Mouse (Mus musculus): ENCODE results near the gene Rprd2.
"Not testable (repeated sequence)": the region's sequence is repeated elsewhere in the genome, so short reads cannot be mapped to it uniquely, and the experiment has no call there.

Gene Rprd2

DNA sequence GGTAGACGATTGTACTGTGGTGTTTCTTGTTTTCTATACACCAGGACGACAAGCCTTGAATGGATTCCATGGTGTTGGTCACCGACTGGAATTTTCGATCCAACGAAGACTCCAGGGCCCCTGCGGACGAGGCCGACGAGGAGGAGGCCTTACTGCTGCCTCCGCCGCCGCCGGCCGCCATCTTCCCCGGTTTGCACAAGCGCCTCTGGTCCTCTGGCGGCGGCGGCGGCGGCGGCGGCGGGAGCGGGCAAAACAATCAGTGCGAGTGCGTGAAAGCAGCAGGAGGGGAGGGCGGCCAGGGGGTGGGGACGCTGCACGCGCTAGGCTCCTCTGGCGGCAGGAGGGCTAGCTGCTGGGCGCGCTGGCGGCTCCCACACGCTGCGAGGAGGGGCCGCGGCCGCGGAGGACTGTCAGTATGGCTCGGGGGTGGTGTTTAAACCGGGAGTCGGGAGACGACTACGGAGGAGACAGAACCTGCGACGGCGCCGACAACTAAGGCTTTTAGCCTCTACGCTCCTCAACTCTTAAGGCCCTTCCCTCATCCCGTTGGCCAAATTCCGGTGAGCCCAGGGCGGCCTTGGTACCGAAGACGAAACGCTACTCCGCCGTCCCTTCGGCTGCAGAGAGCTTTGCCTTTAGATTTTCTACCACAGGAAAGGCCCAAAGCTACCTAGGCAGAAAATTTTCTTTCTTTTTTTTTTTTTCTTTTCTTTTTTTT, at the start of gene Rprd2:
Rprd2 (minus strand) TSS at position 293 of the 718 bp plus-strand sequence.
- in situ Hi-C loops (cut with MseI, MboI) = no loop called here

DNA sequence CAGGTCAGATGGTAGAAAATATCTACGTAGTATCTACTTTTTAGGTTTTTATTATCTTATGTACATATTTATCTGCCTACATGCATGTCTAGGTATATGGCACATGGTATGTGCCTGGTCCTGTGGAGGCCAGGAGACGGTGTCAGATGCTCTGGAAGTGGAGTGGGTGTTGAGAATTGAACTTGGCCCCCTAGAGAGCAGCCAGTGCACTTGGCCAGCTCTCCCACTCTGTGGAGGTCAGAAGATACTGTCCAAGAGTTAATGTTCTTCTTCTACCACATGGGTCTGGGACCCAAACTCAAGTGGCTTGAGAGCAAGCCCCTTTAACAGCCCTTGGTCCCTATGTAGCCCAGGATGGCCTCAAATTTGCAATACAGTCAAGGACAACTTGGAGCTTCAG, 48.7 kb upstream of the Rprd2 start:
- in situ Hi-C loops (cut with MseI, MboI) = no loop called here

DNA sequence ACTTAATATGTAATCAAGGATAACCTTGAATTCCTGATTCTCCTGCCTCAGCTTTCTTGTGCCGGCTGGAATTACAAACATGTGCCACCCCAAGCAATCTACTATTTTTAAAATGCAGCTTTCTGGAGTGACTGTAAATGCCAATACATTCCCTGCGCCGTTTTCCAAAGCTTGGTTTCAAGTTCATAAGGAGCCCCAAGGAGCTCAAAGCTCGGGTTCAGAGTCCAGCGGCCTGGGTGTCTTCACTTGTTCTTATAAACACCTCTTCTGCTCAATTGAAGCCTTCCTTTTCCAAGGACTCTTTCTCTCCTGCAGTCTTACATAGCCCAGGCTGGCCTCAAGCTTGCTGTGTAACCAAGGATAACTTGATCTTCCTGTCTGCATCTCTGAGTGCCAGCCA, 47.4 kb upstream of the Rprd2 start:
- in situ Hi-C loops (cut with MseI, MboI) = no loop called here

DNA sequence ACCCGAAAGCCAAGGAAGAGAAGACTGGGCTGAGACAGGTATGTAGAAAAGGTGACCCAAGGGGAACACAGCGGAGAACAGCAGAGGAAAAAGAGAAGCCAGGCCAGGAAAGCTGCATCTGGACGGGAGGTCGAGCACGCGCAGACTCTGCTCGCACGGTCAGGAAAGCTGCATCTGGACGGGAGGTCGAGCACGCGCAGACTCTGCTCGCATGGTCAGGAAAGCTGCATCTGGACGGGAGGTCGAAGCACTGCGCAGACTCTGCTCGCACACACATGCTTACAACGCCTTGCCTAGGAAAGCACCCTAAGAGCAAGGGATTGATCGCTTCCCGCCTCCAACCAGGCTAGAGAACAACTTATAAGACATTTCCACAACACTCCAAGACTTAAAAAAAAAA, 46.9 kb upstream of the Rprd2 start:
- in situ Hi-C loops (cut with MseI, MboI) = no loop called here

DNA sequence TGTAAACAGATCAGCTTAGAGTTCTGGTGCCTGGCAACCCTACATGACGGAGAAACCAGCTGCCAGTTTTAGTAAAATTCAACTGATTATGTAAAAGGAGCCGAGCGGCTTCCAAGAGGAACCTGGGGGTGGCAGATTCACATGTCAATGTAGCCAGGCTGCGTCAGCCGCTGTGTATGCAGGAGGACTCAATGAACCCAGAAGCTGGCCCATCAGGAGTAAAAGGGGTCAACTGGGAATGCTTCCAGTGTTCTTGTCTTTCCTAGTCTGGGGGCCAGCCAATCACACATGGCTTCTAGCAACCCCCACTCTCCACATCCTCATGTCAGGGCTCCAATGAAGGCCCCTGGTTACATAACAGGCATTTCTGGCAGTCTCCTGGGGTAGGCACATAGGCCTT, 46.4 kb upstream of the Rprd2 start:
- in situ Hi-C loops (cut with MseI, MboI) = no loop called here

DNA sequence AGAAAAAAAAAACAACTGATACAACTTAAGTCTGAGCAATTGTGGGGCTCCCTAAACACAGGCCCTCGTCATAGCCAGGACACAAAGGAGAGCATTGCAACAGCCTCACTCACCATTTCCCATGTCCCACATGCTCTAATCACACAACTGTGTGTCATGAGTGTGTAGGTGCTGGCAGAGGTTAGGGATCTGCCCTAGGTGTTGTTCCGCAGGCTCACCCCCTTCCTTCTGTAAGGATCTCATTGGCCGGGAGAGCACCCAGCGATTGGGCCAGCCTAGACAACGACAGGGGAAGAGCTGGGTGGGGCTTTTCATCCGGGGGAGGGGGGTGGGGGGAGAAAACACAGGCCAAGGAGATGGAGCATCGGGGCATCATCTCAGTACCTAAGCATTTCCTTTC, 44.9 kb upstream of the Rprd2 start:
- in situ Hi-C loops (cut with MseI, MboI) = no loop called here

DNA sequence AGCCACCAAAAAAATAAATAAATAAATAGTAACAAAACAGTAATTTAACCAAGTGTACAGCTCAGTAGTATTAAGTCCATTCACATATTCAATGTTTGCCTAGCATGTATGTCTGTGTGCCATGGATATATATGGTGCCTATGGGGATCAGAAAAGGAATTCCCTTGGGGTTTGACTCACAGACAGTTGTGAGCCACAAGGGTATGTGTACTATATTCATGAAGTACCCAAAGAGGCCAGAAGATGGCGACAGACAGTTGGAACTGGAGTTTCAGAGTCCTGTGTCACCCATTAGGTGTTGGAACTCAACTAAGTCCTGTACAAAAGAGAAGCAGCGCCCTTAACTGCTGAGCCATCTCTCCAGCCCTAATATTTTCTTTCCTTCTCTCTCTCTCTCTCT, 43.1 kb upstream of the Rprd2 start:
- in situ Hi-C loops (cut with MseI, MboI) = no loop called here

DNA sequence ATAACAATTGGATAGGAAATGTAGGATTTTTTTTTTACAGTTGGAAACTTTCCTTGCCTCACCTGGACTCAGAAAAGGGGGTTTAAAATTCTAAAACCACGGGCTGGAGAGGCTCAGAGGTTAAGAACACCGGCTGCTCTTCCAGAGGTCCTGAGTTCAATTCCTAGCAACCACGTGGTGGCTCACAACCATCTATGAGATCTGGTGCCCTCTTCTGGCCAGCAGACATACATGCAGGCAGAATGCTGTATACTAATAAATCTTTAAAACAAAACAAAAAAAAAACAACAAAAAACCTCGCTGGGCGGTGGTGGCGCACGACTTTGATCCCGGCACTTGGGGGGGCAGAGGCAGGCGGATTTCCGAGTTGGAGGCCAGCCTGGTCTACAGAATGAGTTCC, 42.6 kb upstream of the Rprd2 start:
- in situ Hi-C loops (cut with MseI, MboI) = no loop called here

DNA sequence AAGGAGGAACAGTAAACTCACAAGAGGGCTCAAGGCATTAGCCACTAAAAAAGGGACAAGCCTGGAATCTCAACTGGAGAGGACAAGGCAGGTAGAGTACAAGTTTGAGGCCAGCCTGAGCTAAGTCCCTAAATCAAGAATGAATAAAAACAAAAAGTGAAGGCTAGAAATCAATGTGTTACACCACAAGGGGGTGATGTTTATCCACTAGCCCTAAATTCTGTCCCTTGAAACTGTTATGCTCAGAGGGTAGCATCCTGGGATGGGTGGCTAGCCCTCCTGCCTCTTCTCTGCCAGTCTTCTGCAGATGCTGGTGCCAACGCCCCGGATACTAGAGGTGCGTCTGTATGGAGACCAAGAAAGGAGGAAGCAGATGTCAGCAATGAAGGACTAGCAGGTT, 41.7 kb upstream of the Rprd2 start:
- in situ Hi-C loops (cut with MseI, MboI) = no loop called here

DNA sequence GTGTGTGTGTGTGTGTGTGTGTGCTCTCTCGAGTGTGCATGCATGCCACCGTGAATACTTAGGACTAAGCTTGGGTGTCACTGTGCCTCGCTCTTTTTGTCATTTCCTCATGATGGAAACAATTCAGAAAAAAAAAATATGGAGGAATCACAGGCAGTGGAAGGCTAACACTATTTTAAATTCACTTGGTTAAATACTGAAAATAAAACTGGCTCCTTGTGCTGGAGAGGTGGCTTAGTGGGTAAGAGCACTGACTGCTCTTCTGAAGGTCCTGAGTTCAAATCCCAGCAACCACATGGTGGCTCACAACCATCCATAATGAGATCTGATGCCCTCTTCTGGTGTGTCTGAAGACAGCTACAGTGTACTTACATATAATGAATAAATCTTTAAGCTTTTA, 39.6 kb upstream of the Rprd2 start:
- in situ Hi-C loops (cut with MseI, MboI) = not testable (repeated sequence)

DNA sequence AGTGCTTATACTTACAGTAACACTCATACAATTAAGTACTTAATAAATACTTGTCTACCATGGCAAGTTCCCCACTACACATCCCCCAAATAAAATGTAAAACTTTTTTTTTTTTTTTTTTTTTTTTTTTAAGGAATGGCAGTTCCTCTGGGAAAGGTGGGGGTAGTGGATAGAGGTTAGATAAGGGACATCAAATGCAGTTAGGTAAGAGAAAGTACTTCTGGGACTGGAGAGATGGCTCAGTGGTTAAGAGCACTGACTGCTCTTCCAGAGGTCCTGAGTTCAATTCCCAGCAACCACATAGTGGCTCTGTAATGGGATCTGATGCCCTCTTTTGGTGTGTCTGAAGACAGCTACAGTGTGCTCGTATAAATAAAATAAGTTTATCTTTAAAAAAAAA, 38.4 kb upstream of the Rprd2 start:
- in situ Hi-C loops (cut with MseI, MboI) = not testable (repeated sequence)

DNA sequence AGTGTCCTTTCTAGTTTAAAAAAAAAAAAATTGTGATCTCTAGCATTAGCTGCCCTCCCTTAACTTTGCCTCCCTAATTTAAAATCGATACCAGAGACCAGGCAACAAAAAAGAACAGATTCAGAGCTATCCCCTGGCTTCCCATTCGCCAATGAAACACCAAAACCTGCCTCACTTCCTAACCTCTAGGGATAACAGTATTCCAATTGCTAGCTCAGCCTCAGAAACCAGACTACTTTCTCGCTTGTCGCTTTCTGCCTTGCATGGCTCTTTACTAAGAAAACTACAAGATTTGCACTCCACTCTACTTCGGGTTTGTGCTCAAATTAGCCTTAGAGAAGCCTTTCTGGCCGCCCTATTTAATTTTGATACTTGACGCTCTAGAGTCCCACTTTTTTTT, 37.5 kb upstream of the Rprd2 start:
- in situ Hi-C loops (cut with MseI, MboI) = no loop called here

DNA sequence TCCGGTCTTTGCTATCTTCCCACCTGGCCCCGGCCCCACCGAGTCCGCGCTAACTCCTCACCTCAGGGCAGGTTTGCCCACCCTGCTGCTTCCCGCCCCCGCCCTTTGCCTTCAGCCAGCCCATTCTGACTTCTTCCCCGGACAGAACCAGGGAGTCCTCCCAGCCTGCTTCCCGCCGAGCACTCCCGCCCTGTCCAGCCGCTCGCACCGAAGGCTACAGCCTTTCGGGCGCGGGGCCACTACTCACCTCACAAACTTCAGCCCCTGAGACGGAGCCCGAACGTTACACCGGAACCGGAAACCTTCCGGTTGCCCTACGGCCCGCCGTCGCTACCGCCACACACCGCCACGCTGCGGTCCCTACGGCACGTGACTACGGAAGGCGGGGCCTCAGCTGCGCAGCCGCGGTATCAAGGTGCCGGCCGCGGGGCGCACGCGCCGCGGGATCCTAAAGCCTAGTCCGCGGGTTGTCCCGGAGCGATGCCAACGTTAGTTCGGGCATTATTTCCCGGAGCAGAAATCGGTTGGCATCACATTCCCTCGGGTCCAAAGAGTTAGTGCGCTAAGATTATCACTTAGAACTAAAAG, 36.9 kb upstream of the Rprd2 start, which contains the start of gene Prpf3:
Prpf3 (minus strand) TSS at position 384 of the 588 bp plus-strand sequence.
- in situ Hi-C loops (cut with MseI, MboI) = no loop called here

DNA sequence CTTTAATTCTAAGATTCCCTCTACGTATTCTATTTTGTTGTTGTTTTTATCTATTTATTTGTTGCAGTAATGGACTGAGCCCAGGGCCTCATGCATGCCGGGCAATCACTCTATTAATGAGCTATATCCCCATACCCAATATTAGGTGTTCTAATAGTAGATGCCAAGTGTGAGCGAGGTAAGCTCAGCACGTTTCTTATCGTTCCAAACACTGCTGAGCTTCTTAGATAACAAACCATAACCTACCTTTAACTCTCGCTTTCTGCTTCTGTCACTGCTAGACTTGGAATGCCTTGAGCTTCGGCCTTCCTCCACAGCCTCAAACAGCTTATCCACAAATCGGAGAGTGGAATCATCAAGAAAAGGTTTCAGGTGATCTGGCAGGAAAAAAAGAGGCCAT, 32.7 kb upstream of the Rprd2 start:
- in situ Hi-C loops (cut with MseI, MboI) = no loop called here

DNA sequence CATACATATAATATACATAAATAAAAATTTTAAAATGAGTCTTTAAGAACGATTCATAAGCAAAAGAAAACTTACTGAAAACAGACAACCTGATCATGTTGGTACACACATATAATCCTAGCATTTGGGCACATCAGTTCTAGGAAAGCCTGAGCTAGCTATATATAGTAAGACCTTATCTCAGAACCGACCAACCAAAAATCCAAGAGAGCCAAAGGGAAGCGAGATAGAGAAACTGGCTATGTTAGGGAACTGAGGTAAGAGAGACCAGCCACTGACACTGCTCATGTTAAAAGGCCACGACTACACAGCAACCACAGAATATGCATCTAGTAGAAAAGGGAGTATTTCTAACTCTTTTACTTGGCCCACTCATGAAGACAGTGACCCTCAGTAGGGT, 31.9 kb upstream of the Rprd2 start:
- in situ Hi-C loops (cut with MseI, MboI) = no loop called here

DNA sequence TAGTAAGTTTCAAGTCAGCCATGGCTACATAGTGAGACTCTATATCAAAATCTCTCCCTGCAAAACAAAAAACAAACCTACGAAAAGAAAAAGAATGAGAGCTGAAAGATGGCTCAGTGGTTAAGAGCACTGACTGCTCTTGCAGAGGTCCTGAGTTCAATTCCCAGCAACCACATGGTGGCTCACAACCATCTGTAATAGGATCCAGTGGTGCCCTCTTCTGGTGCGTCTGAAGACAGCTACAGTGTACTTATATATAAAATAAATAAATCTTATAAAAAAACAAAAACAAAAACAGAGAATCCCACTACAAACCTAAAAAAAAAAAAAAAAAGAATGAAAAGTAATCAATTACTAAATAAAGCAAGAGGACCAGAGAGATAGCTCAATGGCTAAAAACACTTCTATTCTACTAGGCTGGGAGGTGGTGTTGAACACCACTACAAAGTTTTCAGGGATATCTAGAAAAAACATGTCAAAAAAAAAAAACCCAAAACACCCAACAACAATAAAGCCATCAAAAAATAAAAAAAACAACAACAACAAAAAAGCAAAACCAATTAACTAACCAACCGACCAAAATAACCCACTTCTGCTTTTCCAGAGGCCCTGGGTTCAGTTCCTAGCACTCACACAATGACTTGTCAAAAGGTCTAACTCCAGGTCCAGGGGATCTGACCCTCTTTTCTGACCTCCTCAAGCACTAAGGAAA, 24.0 kb upstream of the Rprd2 start:
- in situ Hi-C loops (cut with MseI, MboI) = no loop called here

DNA sequence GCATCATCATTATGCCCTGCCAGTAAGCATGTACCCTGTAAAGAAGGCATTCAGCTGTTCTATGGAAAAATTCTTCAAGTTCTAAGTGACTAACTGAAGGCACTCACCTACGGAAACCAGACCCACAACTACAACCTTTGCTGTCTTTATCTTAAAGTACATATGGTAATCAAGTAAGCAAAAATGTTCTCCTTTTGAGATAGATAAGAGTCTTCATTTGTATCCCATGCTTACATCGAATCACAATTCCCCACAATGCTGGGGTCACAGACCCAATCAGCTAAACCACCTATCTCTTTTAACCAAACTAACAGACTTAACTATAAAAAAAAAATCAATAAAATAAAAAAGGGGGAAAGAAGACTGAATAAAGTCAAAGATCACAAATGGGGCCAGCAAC, 20.6 kb upstream of the Rprd2 start:
- in situ Hi-C loops (cut with MseI, MboI) = no loop called here

DNA sequence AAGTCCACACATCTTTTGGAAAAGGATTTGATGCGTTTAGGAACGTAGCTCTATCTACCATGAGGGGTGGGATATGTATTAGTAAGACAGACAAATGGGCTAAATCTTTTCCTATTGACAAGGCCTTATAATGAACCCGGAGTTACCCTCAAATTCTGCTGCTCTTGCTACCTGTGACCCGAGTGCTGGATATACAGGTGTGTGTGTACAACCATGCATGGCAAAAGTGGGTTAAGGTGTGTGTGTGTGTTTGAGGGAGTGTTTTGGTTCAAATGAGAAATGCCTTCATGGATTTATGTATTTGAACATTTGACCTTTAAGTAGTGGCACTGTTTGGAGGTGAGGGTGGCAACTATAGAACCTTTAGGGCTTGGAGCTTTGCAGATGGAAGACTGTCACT, 10.4 kb upstream of the Rprd2 start:
- in situ Hi-C loops (cut with MseI, MboI) = no loop called here

DNA sequence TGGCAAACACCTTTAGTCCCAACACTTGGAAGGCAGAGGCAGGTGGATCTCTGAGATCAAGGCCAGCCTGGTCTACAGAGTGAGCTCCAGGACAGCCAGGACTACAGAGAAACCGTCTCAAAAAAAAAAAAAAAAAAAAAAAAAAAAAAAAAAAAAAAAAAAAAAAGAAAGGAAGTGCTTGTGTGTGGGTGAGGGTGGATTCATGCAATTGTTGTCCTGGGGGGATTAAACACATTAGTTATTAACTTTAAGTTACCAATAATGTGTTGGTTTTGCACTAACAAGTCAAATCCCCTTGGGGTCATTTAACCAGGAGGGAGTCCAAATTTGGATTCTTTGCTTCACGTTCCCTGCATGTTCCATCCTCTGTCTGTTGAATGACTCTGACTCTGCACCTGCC, 7.6 kb upstream of the Rprd2 start:
- in situ Hi-C loops (cut with MseI, MboI) = no loop called here

DNA sequence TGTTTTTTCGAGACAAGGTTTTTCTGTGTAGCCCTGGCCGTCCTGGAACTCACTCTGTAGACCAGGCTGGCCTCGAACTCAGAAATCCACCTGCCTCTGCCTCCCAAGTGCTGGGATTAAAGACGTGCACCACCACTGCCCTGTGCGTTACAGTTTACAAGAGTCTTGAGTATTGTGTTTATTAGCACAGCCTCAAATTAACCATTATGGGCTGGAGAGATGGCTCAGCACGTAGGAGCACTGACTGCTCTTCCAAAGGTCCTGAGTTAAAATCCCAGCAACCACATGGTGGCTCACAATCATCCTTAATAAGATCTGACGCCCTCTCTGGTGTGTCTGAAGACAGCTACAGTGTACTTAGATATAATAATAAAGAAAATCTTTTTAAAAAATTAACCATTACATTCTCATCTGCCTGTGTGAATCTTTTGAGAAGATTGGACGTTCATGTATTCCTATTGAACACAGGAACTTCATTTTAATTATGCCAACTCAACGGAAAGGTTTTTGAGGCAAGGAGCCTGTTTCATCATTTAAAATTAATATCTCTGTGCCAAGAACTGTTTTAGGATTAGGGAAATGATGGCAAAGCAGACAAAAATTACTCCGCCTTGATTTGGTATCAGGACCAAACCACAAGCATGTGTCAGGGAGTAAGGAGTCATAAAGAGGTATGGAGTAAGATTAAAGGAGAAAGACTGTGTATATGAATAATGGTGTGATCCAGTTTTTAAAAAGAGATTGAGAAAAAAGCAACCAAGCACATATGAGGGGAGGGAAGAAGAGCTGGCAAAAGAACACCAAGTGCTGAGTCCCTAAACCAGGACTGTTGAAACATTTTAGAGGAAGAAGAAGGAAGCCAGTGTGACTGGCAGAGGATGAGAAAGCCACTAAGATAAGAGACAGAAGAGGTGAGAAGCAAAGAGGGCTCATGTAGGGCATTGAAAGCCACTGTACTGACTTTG, 1.7 kb upstream of the Rprd2 start:
- in situ Hi-C loops (cut with MseI, MboI) = no loop called here

DNA sequence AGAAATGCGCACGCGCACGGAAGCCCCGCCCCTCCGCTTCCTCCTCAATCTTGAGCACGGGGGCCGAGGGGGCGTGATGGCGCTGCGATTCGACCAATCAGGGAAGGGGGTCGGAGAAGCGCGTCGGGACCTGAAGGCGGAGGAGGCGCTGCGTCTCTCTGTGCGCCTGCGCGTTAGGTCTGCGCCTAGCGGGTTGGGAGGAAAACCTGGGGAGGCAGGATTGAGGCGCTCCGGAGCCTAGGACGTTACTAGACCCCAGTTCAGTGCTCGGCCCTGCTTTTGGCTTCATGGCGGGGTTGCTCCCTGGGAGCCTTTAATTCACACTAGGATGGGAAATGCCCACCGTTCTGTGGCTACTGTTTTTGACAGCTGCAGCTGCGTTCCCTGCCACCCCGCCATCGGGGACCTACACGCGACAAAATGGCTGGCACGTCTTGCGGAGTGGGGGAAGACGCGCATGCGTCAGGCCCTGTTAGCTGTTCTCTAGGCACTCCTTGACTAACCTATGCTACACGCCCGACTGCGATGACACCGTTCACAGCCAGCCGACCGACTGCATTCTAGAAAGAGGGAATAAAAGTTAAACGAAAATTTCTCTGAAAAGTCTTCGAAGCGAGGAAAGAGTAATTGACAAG, 805 bp upstream of the Rprd2 start:
- in situ Hi-C loops (cut with MseI, MboI) = no loop called here

Measured in mouse trophoblast stem cell (cell line).